Mouse (Mus musculus): Measurements from ENCODE around the gene Foxr1.

DNA sequence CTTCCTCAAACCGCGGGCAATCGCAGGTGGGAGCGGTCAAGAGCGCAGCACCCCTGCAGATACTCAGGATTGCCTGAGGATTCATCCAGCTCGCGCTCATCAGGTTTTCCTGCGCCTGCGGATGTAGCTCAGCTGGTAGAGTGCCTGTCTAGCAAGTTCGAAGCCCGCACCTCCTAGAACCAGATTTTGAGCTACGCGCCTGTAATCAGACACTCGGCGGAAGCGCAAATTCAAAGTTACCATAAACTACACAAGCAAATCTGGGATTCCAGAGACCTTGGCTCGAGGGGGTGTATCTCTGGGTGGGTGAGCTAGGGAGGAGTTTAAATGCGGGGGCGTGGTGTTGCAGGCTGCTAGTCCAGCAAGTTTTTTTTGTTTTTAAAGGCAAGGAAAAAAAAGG is at the start of gene Foxr1:
- no peak for TF ChIP-seq CHD2 (IDR thresholded peaks at IDR 0.05; ENCODE audit: low read depth, low read length)
- no peak for TF ChIP-seq MAFK (IDR thresholded peaks at IDR 0.05; ENCODE audit: insufficient read depth, low read depth, low read length)
- no peak for TF ChIP-seq ZC3H11A (IDR thresholded peaks at IDR 0.05; ENCODE audit: borderline replicate concordance, low read depth, low read length)
- no peak for TF ChIP-seq HCFC1 (IDR thresholded peaks at IDR 0.05; ENCODE audit: borderline replicate concordance, insufficient read depth, low read length)
